Mouse (Mus musculus) left cerebral cortex, adult 8-10 months (tissue): ENCODE results near the gene Zbtb22. TPM values are rescaled to one million over a fixed set of nuclear protein-coding genes. Genes with fewer than 3 reads are reported as not detected.
A peak's percentile ranks its signal among the peaks of the same experiment; 100 is the strongest.

ENCODE experiments used
- DNase-seq, 2 experiments: peaks; one replicate each; pipeline ENCODE4 v3.0.0; 2022; ENCODE audit warnings: low spot score in 2 of 2
- total RNA-seq, 4 experiments: library from RNA; stranded (reverse); gene quantifications; 2 replicates each; pipeline ENCODE4 v1.2.4; 2022

Gene Zbtb22
- total RNA-seq, 4 experiments from 2014 or later, result 36.8 to 44.6 (median 41.3) TPM

GRCm38 (mm10) chr17:33941381-33941780 is 25.7 kb downstream of the Zbtb22 start:
- no peak for DNase-seq

GRCm38 (mm10) chr17:33943454-33943853 is 27.8 kb downstream of the Zbtb22 start:
- no peak for DNase-seq

DNA sequence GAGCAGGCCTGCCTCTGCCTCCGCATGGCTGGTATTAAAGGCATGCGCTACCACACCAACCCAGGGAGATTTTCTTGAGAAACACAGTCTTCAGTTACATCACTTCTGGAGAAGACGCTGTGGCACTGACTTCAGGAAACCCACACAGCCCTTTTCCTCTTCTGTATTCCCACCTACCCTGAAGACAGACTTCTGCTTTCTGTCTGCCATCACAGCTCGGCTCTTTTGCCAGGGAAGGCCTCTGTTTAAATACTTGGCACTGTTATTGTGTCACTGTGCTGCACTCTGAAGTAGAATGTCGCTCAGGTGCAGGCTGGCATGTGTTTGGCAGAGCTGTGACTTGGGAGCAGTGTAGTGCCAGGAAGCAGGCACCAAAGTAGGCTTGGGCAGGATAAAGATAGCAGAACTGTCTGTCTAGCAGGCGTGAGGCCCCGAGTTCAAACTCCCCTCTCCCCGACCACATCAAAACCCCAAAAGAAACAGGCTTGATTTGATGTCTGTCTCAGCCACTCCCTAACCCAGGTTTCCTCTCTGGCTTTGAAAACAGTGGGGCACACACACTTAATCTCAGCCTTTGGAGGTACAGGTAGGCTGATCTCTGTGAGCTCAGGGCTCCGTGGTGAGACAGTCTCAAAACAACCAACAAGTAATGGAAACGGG is 31.9 kb downstream of the Zbtb22 start:
- DNase-seq, result no peak

DNA sequence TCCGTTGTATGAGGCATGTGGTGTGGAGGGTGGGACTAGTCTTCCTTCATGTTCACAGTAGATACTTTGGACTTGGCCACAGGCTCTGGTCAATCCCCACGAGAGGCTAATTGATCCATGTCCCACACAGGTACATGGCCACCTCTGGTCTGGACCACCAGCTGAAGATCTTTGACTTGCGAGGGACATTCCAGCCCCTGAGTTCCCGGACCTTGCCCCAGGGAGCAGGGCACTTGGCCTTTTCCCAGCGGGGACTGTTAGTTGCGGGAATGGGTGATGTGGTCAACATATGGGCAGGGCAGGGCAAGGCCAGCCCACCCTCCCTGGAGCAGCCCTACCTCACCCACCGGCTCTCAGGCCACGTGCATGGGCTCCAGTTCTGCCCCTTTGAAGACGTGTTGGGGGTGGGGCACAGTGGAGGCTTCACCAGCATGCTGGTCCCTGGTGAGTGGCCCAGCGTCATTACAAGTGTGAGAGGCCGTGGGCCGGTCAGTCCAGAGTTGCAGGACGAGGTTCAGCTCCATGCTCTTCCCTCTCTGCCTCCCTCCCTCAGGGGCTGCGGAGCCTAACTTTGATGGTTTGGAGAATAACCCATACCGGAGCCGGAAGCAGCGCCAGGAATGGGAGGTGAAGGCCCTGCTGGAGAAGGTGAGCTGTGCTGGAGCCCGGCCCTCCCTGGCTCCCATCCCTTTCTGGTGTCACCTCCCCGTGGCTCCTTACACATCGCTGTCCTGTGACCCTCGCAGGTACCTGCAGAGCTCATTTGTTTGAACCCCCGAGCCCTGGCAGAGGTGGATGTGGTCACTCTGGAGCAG is 32.6 kb downstream of the Zbtb22 start:
- no peak for DNase-seq

DNA sequence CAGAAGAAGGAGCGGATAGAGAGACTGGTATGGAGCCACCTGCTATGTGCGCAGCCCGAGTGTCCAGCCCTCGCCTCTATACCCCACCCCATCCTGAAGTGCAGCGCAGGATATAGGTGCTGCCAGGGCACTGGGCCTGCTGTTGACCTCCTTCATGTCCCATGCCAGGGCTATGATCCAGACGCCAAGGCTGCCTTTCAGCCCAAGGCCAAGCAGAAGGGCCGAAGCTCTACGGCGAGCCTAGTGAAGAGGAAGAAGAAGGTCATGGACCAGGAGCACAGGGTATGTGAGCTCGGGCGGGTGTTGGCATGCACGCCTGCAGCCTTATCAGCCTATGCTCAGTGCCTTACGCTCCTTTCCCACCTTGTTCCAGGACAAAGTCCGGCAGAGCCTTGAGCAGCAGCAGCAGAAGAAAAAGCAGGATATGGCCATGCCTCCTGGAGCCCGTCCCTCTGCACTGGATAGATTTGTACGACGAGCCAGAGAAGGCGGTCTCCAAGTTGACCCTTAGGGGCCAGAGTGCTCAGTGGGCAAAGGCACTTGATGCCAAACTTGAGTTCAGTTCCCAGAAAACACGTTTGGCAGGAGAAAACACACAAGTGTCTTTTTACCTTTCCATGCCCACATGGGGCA is 33.3 kb downstream of the Zbtb22 start:
- DNase-seq, result no peak

DNA sequence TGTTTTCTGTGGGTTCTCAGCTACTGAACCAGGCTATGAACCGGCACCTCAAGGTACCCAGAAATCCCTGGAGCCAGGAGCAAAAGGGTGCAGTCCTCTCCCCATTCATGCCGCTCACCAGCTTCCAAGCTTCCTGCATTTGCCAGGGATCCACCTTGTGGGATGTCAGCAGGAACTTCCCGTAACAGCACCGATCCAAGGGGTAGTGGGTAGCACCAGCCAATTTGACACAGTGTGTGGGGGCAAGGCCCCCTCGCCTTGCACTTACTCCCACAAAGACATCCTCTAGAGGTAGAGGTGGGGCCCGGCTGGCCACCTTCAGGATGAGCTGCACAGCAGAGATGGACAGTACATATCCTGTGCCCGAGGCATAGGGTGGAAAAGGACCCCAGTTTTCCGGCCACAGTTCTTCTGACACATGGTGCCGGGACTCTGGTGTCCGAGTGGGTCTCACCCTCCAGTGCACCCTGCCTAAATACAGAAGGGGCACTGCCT is 34.5 kb downstream of the Zbtb22 start:
- no peak for DNase-seq

DNA sequence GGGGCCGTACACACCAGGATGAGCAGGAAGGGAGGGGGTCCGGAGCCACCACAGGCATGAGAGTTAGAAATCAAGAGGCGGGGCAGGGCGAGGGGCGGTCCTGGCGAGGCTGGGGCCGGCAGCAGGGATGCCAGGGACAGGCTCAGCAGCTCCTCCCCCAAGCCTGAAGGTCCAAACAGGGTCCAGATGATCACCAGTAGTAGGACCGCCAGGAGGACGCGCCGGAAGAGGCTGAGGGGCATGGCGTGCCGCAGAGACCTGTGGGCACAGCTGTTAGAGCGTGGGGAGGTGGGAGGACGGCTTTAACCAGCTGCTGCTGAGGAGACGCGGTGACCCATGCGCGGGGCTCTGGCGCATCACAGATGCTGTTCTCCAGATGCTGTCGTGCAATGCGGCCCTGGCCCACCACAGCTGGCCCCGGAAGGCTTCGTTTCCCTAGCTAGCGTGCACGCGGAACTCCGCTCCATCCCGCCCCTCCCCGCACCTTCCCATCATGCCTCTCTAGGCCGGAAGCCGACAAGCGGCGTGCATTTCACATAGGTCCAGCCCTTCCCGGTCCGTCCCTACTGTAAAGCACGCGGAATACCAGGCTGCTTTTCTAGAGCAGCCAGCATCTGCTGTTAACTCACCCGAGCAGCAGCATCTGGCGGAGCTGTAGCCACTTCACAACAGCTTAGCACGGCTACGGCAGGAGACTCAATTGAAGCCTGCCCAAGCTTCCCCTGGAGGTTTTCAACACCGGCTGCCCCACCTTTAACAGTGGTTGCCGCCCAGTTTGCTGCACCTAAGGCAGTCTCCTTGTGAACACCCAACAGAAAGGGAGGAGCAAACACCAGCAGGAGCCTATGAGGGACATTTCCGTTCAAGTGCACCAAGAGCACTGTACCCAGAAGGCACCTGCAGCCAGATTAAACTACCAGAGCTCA is 35.6 kb downstream of the Zbtb22 start, which contains the start of gene B3galt4:
B3galt4 (minus strand) TSS at position 468 of the 926 bp plus-strand sequence.
- DNase-seq, result peak; percentile 59 to 71

GRCm38 (mm10) chr17:33952015-33952414 is 36.3 kb downstream of the Zbtb22 start:
- DNase-seq, result peak in 1 of 2 experiments; percentile 12

DNA sequence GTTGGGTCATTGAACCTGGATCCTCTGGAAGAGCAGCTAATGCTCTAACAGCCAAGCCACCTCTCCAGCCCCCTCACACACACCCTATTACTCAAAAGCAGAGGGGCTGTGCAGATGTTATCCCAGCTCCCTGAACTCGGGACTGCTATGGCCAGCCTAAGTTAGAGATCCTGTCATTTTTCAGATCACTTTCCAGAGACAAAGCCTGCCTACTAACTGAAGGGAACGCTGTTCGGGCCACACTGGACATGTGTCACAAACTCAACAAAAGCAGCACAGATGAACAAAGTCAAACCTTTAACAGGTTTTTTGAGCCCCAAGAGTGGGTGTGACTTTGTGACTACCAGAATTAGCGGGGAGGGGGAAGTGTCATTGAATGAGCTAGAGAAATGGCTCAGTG is 37.2 kb downstream of the Zbtb22 start:
- DNase-seq, result peak in 1 of 2 experiments; percentile 5

GRCm38 (mm10) chr17:33953310-33953709 is 37.6 kb downstream of the Zbtb22 start:
- DNase-seq, result no peak

DNA sequence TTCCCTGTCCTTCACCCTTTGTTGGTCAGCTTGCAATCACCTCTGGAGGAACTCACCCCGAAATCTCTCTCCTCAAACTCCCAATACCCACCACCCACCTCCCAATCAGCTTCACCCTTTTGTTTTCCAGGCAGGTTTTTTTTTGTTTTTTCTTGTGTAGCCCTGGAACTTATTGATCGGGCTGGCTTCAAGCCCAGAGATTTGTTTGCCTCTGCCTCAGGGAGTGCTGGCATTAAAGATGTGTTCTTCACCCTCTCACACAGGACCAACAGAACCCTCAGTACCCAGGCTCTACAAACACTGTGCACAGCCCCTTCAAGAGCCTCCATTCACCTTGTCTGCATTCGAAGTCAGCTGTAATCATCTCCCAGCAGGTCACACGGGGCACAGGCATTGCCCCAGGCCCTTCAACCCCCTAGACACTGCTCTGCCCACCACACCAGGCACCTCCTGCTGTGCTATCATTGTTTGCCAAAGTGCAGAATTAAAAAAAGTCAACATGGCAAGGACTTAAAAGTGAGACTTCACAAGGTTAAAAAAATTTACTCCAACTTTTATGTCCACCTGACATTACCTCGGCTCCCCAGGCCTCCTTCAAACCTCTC is 38.4 kb downstream of the Zbtb22 start:
- peak in 1 of 2 experiments; percentile 4 for DNase-seq

DNA sequence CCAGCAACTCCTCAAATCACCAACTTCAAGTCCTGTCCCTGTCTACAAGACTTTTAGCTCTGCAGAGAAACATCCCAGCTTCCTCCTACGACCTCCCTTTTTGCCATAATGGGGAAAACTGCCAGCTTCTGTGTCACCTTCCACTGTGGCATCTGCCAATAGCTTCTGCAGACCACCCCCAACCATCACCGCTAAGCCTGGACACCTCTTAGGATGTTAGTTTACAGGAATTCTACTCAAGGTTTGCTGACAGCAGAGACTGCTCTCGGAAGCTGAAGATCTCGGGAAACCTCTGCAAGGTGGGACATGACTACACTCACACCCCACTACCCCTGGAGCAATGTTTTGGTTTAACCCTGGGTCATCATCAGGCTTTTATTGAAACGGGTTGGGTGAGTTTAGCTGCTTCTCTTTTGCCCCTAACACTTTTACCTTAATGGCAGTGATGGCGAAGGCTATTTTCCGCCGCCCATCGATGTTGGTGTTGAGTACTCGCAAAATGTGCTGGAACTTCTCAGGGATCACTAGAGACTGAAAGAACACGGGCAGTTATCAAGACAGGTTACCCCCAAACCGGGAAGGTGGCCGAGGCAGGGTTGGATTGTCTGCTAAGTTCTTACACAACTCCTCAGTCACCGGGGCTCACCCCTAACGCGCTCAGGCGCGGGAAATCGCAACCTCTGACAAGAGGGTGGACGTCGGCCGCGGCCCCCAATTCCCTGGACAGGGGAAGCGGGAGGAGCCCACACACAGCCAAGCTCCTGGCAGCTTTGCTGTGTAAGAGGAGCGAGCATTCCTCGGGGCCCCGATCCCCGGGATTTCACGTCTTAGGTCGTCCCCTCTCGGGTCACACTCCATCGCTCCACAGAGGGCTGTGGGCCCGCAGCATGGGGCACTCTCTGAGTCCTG is 39.2 kb downstream of the Zbtb22 start:
- DNase-seq, result no peak

DNA sequence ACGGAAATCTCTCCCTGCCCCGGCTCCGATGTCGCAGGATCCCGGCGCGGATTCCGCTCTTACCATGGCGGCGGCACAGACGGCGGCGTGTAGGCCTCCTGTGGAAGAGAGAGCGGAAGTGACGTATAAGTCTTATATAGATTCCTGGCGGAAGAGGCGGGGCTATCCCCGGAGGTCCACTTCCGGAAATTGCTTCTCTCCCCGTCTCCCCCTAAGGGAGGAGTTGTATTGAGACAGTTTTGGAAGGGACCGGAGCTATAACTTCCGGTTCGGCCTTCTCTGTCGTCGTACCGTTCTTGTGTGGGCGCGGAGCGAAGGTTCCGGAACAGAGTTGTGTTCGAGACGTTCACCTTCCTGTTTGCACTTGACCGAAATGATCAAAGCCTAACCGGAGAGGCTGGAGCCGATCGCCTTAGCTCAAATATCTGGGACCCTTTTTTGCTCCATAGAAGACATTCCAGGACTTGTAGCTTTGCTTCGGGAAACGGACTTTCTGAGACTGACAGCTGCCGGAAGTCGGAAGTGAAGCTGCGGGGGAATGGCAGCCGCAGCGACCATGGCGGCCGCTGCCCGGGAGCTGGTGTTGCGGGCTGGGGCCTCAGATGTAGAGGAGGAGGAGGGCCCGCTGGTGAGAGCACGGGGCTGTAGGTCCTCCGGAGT is 40.0 kb downstream of the Zbtb22 start, which contains the start of the genes Vps52 and Rps18:
Vps52 (plus strand) TSS at position 258 of the 660 bp plus-strand sequence.
Rps18 (minus strand) TSS at position 447 of the 660 bp plus-strand sequence.
- DNase-seq, result peak; percentile 92 to 97

GRCm38 (mm10) chr17:33956336-33956735 is 40.6 kb downstream of the Zbtb22 start:
- DNase-seq, result no peak

DNA sequence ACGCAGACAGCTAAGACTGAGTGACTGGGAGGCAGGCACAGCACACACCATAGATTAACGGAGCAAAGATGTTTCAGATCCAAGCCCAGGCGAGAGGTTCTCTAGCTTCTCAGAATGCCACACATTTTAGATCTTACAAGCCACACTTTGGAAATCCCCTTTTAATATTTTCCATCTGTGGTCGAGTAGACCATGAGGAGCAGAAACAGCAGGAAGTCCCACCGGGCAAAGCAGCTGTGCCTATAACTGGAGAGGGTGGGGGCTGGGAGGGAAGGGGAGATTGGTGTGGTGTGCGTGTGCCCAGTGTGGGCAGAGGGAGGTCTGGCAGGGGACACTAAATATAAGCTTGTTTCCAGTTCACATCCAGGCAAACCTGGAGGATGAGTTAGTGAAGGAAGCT is 41.8 kb downstream of the Zbtb22 start:
- no peak for DNase-seq

- no peak for DNase-seq
Observed at GRCm38 (mm10) chr17:33958451-33958850, 42.7 kb downstream of the Zbtb22 start.

DNA sequence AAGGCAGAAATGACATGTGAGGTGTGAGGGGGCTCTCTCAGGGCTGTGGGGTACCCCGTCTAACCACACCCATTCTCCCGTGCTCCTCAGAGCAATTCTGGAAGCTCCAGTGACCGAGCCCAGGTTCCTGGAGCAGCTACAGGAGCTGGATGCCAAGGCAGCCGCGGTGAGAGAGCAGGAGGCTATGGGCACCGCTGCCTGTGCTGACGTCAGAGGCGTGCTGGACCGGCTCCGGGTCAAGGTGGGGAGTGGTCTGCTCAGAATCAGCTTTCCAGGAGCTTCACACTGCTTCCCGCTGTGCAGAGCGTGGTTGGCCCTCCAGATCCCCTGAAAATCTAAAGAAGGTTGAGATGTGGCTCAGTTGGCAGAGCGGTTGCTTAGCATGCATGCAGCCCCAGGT is 43.4 kb downstream of the Zbtb22 start:
- no peak for DNase-seq

DNA sequence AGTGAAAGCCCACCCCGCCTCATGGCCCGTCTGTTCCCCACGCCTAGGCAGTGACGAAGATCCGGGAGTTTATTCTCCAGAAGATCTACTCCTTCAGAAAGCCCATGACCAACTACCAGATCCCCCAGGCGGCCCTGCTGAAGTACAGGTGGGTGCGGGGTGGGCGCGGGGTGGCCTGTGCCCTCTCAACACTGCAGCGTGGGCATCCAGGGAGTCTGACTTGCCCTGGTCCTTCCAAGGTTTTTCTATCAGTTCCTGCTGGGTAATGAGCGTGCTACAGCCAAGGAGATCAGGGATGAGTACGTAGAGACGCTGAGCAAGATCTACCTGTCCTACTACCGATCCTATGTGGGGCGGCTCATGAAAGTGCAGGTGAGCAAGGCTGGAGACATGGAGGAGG is 44.2 kb downstream of the Zbtb22 start:
- DNase-seq, result no peak

- no peak for DNase-seq
Observed at GRCm38 (mm10) chr17:33962876-33963275, 47.2 kb downstream of the Zbtb22 start.
